Mouse (Mus musculus): ENCODE data around the gene B4galt4. TPM values are rescaled to one million over a fixed set of nuclear protein-coding genes. Genes with fewer than 3 reads are reported as not detected.

Gene B4galt4
- 10 to 100 TPM; 10.3 to 16.1 TPM for total RNA-seq (2021)
- long read RNA-seq, experiment 1, transcript B4galt4-201 (7 exons, 2,304 nt) = major isoform, 5 of 6 reads
- long read RNA-seq, experiment 1, partial matches to known transcripts = 0 of 6 reads
- long read RNA-seq, experiment 1, other reads (novel, unspliced or antisense) = 1 of 6 reads
- long read RNA-seq, experiment 2, partial matches to known transcripts = 0 of 9 reads
- long read RNA-seq, experiment 2, other reads (novel, unspliced or antisense) = 1 of 9 reads

- peak; percentile 83 to 89 for DNase-seq
Measured at GRCm38 (mm10) chr16:38742113-38742658, at the start of gene B4galt4. Gene B4galt4, plus strand, starts transcription at chr16:38742264.

- no peak for DNase-seq
Measured at GRCm38 (mm10) chr16:38694906-38695540, 47.0 kb upstream of the B4galt4 start.

GRCm38 (mm10) chr16:38695557-38695956 is 46.5 kb upstream of the B4galt4 start:
- no peak for DNase-seq

GRCm38 (mm10) chr16:38697611-38698010 is 44.5 kb upstream of the B4galt4 start:
- no peak for DNase-seq

- peak; percentile 58 to 67 for DNase-seq
Measured at GRCm38 (mm10) chr16:38700392-38701162, 41.5 kb upstream of the B4galt4 start.

- no peak for DNase-seq
Measured at GRCm38 (mm10) chr16:38701492-38702185, 40.4 kb upstream of the B4galt4 start.

- no peak for DNase-seq
Measured at GRCm38 (mm10) chr16:38702316-38702715, 39.7 kb upstream of the B4galt4 start.

GRCm38 (mm10) chr16:38703501-38703900 is 38.6 kb upstream of the B4galt4 start:
- DNase-seq = no peak

- no peak for DNase-seq
Measured at GRCm38 (mm10) chr16:38705531-38706281, 36.4 kb upstream of the B4galt4 start.

GRCm38 (mm10) chr16:38706782-38707181 is 35.3 kb upstream of the B4galt4 start:
- DNase-seq = no peak

GRCm38 (mm10) chr16:38708962-38709520 is 33.0 kb upstream of the B4galt4 start:
- DNase-seq = peak in 1 of 2 experiments; percentile 38

GRCm38 (mm10) chr16:38711245-38711644 is 30.8 kb upstream of the B4galt4 start:
- peak in 1 of 2 experiments; percentile 42 for DNase-seq

GRCm38 (mm10) chr16:38712105-38712504 is 30.0 kb upstream of the B4galt4 start:
- DNase-seq = no peak

GRCm38 (mm10) chr16:38712581-38713403 is 29.3 kb upstream of the B4galt4 start, which contains the start of gene Arhgap31:
Gene Arhgap31, minus strand, starts transcription at chr16:38713274.
- DNase-seq = peak; percentile 92 to 95

- no peak for DNase-seq
Measured at GRCm38 (mm10) chr16:38713404-38714258, 28.4 kb upstream of the B4galt4 start.

- DNase-seq = peak in 1 of 2 experiments; percentile 47
Measured at GRCm38 (mm10) chr16:38714259-38714526, 27.9 kb upstream of the B4galt4 start.

GRCm38 (mm10) chr16:38721377-38721776 is 20.7 kb upstream of the B4galt4 start:
- no peak for DNase-seq

GRCm38 (mm10) chr16:38724256-38724655 is 17.8 kb upstream of the B4galt4 start:
- DNase-seq = peak in 1 of 2 experiments; percentile 16

GRCm38 (mm10) chr16:38724974-38725373 is 17.1 kb upstream of the B4galt4 start:
- peak; percentile 64 to 85 for DNase-seq
